Mouse (Mus musculus): ENCODE results near the gene Hilpda. TPM values are rescaled to one million over a fixed set of nuclear protein-coding genes. Genes with fewer than 3 reads are reported as not detected.

The Hilpda gene
- polyA plus RNA-seq (2011; ENCODE audit: insufficient read depth, insufficient read length, low read depth, missing spikeins): 18.4 and 21.8 TPM in 2 replicates

DNA sequence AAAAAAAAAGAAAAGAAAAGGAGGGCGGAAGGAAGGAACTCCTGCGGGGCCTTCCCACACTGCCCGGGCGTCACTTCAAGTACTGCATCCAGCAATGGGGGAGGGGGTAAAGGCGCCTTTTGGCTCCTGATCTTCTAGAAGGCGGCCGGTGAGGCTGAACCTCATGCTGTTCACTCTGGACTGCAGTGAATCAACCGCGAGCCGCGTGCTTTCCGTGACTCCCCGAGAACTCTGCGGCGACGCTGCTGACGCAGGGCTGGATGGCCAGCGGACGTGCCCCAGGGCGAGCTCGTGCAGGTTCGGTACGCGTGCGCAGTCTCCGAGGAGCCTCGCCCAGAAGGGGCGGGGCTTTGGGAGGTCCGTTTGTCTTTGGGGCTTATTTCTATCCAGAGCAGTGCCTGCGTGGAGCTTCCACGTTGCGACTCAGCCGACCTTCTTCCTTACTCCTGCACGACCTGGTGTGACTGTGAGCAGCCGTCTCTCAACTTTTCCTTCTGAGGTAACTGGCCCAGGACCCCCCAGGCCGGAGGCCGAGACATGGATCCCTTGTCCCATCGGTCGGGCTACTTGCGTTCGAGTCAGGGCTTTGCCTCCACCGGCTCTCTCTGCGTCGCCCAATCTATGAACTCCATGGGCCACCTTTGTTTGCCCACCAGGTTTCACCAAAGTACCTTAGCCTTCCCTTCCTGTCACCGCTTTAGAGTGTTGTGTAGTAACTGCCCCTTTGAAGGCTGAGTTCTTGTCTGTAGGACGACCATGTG, at the start of gene Hilpda:
TSS of gene Hilpda (plus strand) at position 177 of the 761 bp plus-strand sequence.
- peak; percentile 72 for TF ChIP-seq POLR2A (IDR thresholded peaks at IDR 0.05; ENCODE audit: insufficient read depth, low read length)
- TF ChIP-seq EP300 (IDR thresholded peaks at IDR 0.05; ENCODE audit: insufficient read depth, low read depth, low read length): peak; percentile 72; the same call in 1 of the 2 replicates
- TF ChIP-seq CTCF (IDR thresholded peaks at IDR 0.05; ENCODE audit: low read depth, low read length): no peak
- no peaks in the 10 kb centered on the region for H3K27me3 ChIP-seq (ENCODE audit: control insufficient read depth, insufficient read depth, low read length, poor library complexity, severe bottlenecking)
- peaks cover 11% of the 10 kb centered on the region for H3K36me3 ChIP-seq (ENCODE audit: control insufficient read depth, insufficient read depth, low read length, poor library complexity, severe bottlenecking)
- H3K27ac ChIP-seq (ENCODE audit: insufficient read depth, low read length): no peak within 1 kb of the TSS
- H3K9ac ChIP-seq (ENCODE audit: low read depth, poor library complexity, severe bottlenecking): peak within 1 kb of the TSS; percentile 72
- no peaks in the 10 kb centered on the region for H3K4me1 ChIP-seq (ENCODE audit: control insufficient read depth, insufficient read depth, low read length)
- H3K9me3 ChIP-seq (replicated peaks; ENCODE audit: control insufficient read depth, insufficient read depth, low read length, poor library complexity, severe bottlenecking): no peaks in the 10 kb centered on the region
- peak within 1 kb of the TSS; percentile 82 for H3K4me3 ChIP-seq (ENCODE audit: low read depth, low read length)

DNA sequence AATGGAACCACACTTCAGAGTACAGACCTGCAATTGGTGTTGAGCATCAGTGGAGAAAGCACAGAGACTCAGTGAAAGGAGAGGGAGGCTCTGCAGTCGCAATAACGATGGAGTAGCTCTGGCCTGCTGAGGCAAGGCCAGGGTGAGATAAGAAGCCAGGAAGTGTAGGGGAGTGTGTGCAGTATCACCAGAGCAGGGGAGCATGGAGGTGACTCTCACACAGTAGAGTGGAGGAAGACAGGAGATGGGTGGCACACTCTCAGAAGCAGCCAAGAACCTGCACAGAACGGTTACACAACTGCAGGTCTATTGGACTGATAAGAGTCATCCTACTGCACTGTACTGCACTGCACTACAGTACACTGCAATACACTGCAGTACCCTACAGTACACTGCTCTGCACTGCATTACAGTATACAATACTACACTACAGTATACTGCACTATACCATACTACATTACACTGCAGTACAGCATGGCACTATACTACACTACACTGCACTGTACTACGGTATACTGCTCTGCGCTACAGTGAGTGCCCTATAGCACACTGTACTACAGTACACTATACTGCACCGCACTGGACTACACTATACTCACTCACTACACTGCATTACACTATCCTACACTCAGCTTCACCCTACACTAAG, 42.9 kb upstream of the Hilpda start:
- H3K9ac ChIP-seq (ENCODE audit: low read depth, poor library complexity, severe bottlenecking): no peak overlapping the region
- no peaks in the 10 kb centered on the region for H3K4me1 ChIP-seq (ENCODE audit: control insufficient read depth, insufficient read depth, low read length)
- TF ChIP-seq CTCF (IDR thresholded peaks at IDR 0.05; ENCODE audit: low read depth, low read length) (no peak), EP300 (IDR thresholded peaks at IDR 0.05; ENCODE audit: insufficient read depth, low read depth, low read length) (no peak), POLR2A (IDR thresholded peaks at IDR 0.05; ENCODE audit: insufficient read depth, low read length) (no peak)
- H3K27ac ChIP-seq (ENCODE audit: insufficient read depth, low read length): no peak overlapping the region
- no peak overlapping the region for H3K4me3 ChIP-seq (ENCODE audit: low read depth, low read length)
- H3K9me3 ChIP-seq (replicated peaks; ENCODE audit: control insufficient read depth, insufficient read depth, low read length, poor library complexity, severe bottlenecking): no peaks in the 10 kb centered on the region
- no peaks in the 10 kb centered on the region for H3K27me3 ChIP-seq (ENCODE audit: control insufficient read depth, insufficient read depth, low read length, poor library complexity, severe bottlenecking)
- no peaks in the 10 kb centered on the region for H3K36me3 ChIP-seq (ENCODE audit: control insufficient read depth, insufficient read depth, low read length, poor library complexity, severe bottlenecking)

DNA sequence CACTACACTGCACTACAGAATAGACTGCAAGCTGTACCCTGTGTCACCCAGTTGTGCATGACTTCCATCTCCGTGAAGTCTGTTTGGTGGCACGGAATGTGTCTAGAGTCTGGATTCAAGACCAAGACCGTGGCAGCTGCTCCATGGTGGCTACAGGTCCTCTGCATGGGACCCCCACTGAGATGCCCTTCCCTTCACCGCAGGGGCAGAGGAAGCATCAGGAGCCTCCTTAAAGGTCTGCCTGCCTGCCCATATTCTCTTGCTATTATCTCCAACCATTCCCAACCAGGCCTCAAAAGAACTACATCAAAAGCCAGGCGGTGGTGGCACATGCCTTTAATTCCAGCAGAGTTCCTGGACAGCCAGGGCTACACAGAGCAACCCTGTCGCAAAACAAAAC, 41.9 kb upstream of the Hilpda start:
- no peak overlapping the region for H3K4me3 ChIP-seq (ENCODE audit: low read depth, low read length)
- no peak overlapping the region for H3K9ac ChIP-seq (ENCODE audit: low read depth, poor library complexity, severe bottlenecking)
- no peak for TF ChIP-seq EP300 (IDR thresholded peaks at IDR 0.05; ENCODE audit: insufficient read depth, low read depth, low read length)
- TF ChIP-seq POLR2A (IDR thresholded peaks at IDR 0.05; ENCODE audit: insufficient read depth, low read length): no peak
- TF ChIP-seq CTCF (IDR thresholded peaks at IDR 0.05; ENCODE audit: low read depth, low read length): no peak
- no peak overlapping the region for H3K27ac ChIP-seq (ENCODE audit: insufficient read depth, low read length)
- no peaks in the 10 kb centered on the region for H3K36me3 ChIP-seq (ENCODE audit: control insufficient read depth, insufficient read depth, low read length, poor library complexity, severe bottlenecking)
- no peaks in the 10 kb centered on the region for H3K4me1 ChIP-seq (ENCODE audit: control insufficient read depth, insufficient read depth, low read length)
- H3K27me3 ChIP-seq (ENCODE audit: control insufficient read depth, insufficient read depth, low read length, poor library complexity, severe bottlenecking): no peaks in the 10 kb centered on the region
- H3K9me3 ChIP-seq (replicated peaks; ENCODE audit: control insufficient read depth, insufficient read depth, low read length, poor library complexity, severe bottlenecking): no peaks in the 10 kb centered on the region

DNA sequence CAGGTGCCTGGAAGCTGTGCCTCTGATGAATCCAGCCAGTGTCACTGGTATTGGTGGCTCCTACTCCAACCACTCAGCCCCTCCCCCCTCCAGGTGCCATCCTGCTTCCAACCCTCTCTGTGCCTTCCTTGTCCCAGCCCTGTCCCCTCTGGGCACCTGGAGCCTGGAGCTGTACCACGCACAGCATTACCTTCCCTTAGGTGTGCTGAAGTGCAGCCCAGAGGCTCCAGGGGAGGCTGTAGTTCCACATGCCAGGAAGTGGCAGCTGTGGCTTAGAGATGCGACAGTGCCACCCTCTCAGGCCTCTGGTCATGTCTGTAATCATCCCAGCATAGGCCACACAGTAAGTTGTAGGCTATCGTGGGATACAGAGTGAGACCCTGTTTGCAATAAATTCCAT, 40.5 kb upstream of the Hilpda start:
- Histone ChIP-seq H3K36me3 (ENCODE audit: control insufficient read depth, insufficient read depth, low read length, poor library complexity, severe bottlenecking) (no peaks in the 10 kb centered on the region), H3K4me3 (ENCODE audit: low read depth, low read length) (no peak overlapping the region), H3K9ac (ENCODE audit: low read depth, poor library complexity, severe bottlenecking) (no peak overlapping the region), H3K27me3 (ENCODE audit: control insufficient read depth, insufficient read depth, low read length, poor library complexity, severe bottlenecking) (no peaks in the 10 kb centered on the region), H3K9me3 (replicated peaks; ENCODE audit: control insufficient read depth, insufficient read depth, low read length, poor library complexity, severe bottlenecking) (no peaks in the 10 kb centered on the region), H3K27ac (ENCODE audit: insufficient read depth, low read length) (no peak overlapping the region), H3K4me1 (ENCODE audit: control insufficient read depth, insufficient read depth, low read length) (no peaks in the 10 kb centered on the region)
- TF ChIP-seq CTCF (IDR thresholded peaks at IDR 0.05; ENCODE audit: low read depth, low read length) (no peak), POLR2A (IDR thresholded peaks at IDR 0.05; ENCODE audit: insufficient read depth, low read length) (no peak), EP300 (IDR thresholded peaks at IDR 0.05; ENCODE audit: insufficient read depth, low read depth, low read length) (no peak)

DNA sequence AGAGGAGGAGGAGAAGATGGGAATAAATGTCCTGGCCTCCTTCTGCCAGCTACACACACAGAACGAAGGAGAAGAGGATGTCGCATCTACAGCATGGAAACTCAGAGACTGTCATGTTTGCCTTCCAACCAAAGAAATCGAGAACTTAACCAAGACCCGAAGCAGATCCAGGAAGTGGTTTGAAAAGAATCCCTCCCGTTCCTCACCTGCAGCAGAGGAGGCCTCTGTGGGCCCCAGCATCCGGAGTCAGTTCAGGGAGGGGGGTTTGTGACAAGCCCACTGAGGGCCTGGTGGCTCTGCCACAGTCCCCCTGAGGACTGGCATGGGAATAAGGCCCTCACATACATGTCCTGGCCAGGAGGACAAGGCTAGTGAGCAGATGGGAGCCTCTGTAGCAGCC, 40.0 kb upstream of the Hilpda start:
- no peaks in the 10 kb centered on the region for H3K4me1 ChIP-seq (ENCODE audit: control insufficient read depth, insufficient read depth, low read length)
- TF ChIP-seq EP300 (IDR thresholded peaks at IDR 0.05; ENCODE audit: insufficient read depth, low read depth, low read length) (no peak), POLR2A (IDR thresholded peaks at IDR 0.05; ENCODE audit: insufficient read depth, low read length) (no peak), CTCF (IDR thresholded peaks at IDR 0.05; ENCODE audit: low read depth, low read length) (no peak)
- no peak overlapping the region for H3K27ac ChIP-seq (ENCODE audit: insufficient read depth, low read length)
- no peaks in the 10 kb centered on the region for H3K9me3 ChIP-seq (replicated peaks; ENCODE audit: control insufficient read depth, insufficient read depth, low read length, poor library complexity, severe bottlenecking)
- no peak overlapping the region for H3K9ac ChIP-seq (ENCODE audit: low read depth, poor library complexity, severe bottlenecking)
- no peaks in the 10 kb centered on the region for H3K36me3 ChIP-seq (ENCODE audit: control insufficient read depth, insufficient read depth, low read length, poor library complexity, severe bottlenecking)
- no peaks in the 10 kb centered on the region for H3K27me3 ChIP-seq (ENCODE audit: control insufficient read depth, insufficient read depth, low read length, poor library complexity, severe bottlenecking)
- H3K4me3 ChIP-seq (ENCODE audit: low read depth, low read length): no peak overlapping the region

DNA sequence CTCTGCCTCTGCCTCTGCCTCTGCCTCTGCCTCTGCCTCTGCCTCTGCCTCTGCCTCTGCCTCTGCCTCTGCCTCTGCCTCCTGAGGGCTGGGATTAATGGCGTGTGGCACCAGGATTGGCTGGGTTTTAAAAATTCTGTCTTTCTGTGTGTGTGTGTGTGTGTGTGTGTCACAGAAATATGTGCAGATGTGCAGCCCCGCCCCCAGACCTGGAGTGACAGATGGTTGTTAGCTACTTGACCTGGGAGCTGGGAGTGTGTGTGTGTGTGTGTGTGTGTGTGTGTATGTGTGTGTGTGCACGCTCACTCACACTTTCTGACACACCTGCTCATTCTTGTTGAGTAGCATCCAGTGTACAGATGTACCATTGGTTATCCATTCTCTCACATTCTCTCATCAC, 38.6 kb upstream of the Hilpda start:
- Histone ChIP-seq H3K9me3 (replicated peaks; ENCODE audit: control insufficient read depth, insufficient read depth, low read length, poor library complexity, severe bottlenecking) (no peaks in the 10 kb centered on the region), H3K27me3 (ENCODE audit: control insufficient read depth, insufficient read depth, low read length, poor library complexity, severe bottlenecking) (no peaks in the 10 kb centered on the region), H3K9ac (ENCODE audit: low read depth, poor library complexity, severe bottlenecking) (no peak overlapping the region), H3K36me3 (ENCODE audit: control insufficient read depth, insufficient read depth, low read length, poor library complexity, severe bottlenecking) (no peaks in the 10 kb centered on the region), H3K4me1 (ENCODE audit: control insufficient read depth, insufficient read depth, low read length) (no peaks in the 10 kb centered on the region), H3K4me3 (ENCODE audit: low read depth, low read length) (no peak overlapping the region), H3K27ac (ENCODE audit: insufficient read depth, low read length) (no peak overlapping the region)
- TF ChIP-seq CTCF (IDR thresholded peaks at IDR 0.05; ENCODE audit: low read depth, low read length): no peak
- no peak for TF ChIP-seq POLR2A (IDR thresholded peaks at IDR 0.05; ENCODE audit: insufficient read depth, low read length)
- TF ChIP-seq EP300 (IDR thresholded peaks at IDR 0.05; ENCODE audit: insufficient read depth, low read depth, low read length): no peak
